Mouse (Mus musculus): ENCODE measurements around the gene Rab12. TPM values are rescaled to one million over a fixed set of nuclear protein-coding genes. Genes with fewer than 3 reads are reported as not detected.
A peak's percentile ranks its signal among the peaks of the same experiment; 100 is the strongest.

Gene Rab12
- polyA plus RNA-seq, 1 experiment from 2014 or later: 58.9 TPM

GRCm38 (mm10) chr17:66516953-66517352, 2.6 kb downstream of the Rab12 start:
- no peaks in the 10 kb centered on the region for H3K9me3 ChIP-seq
- no peak overlapping the region for H3K27ac ChIP-seq
- no peak overlapping the region for H3K9ac ChIP-seq
- H3K4me1 ChIP-seq: peaks cover 29% of the 10 kb centered on the region
- 78% methylated on average over 4 of the region's 4 CpGs for WGBS
- no peak overlapping the region for H3K4me3 ChIP-seq
- no peak for ATAC-seq (ENCODE audit: borderline replicate concordance, extremely low read depth, low FRiP score, low TSS enrichment)
- H3K27me3 ChIP-seq: no peaks in the 10 kb centered on the region
- H3K4me2 ChIP-seq: no peak overlapping the region
- no peaks in the 10 kb centered on the region; the same call in 1 of the 2 replicates for H3K36me3 ChIP-seq

DNA sequence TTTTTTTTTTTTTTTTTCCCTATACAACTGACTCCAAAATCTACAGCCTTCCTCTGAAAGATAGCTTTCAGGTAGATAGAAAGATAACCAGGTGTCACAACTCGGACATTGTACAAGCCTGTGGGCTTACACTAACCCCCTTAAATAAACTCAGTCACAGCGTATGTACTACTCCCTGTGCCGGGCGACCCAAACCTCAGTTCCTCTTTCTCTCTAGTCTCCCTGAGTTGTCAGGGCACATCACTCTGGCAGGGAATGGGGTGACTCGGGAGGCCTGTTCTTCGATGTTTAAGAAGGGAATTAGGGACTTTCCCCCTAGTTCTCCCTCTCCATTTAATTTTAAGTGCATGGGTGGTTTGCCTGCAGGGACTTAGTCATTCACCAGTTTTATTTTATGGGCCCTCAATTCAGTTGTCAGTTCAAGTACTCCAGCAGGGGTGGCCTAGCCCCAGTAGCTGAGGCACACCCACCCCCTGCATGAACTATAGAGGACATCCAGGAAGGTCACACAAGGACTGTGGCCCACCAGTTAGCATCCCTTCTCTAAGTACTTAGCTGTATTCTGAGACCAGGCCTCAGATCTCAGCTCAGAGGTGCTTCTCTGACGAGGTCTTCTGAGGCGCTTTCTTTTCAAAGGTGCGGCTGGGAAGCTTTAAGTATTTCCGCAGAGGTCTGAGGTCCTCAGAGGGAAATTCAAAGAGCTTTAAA, 5.1 kb downstream of the Rab12 start:
- WGBS: 89% methylated on average over 10 of the region's 10 CpGs

DNA sequence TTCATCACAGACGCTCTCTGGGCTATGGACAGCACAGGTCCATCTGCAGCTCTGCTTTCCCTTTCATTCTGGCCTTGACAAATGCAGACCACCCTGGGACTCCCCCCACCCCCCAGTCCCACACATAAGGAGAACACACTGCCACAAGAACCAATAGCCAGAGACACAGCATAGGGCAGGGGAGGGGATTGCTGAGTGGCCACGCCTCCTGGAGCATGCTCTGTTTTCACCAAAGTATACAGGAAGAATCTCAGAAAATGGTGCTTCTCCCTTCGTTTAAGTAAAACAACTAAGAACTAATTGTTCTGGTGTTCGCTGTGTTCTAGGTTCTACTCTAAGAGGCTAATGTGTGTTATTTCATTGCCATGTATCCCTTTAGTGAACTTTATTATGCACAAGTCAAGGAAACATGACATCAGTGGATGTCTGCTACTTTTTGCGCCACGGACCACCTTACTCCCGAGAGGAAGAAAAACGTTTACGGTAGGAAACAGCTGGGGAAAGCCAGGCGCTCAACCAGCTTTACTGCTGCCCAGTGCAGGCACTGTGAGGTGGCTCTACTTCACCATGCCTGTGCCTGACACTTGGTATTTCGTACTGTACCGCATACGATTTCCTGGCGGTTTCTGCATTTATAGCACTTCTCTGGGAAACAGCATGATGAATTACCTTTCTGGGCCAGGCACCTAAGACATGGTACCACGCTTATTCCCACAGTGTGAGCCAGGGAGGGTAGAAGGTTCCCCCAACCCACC, 7.2 kb downstream of the Rab12 start:
- Histone ChIP-seq H3K9ac (no peak overlapping the region), H3K36me3 (peaks cover 2% of the 10 kb centered on the region; the same call in 1 of the 2 replicates), H3K4me1 (peaks cover 28% of the 10 kb centered on the region), H3K4me2 (no peak overlapping the region; the same call in 1 of the 2 replicates), H3K4me3 (no peak overlapping the region), H3K27ac (no peak overlapping the region), H3K9me3 (no peaks in the 10 kb centered on the region), H3K27me3 (no peaks in the 10 kb centered on the region)
- 62% methylated on average over 15 of the region's 15 CpGs for WGBS
- ATAC-seq (ENCODE audit: borderline replicate concordance, extremely low read depth, low FRiP score, low TSS enrichment): no peak

More for the DNA sequence above, 5.1 kb downstream of the Rab12 start:
- Histone ChIP-seq H3K9me3 (no peaks in the 10 kb centered on the region), H3K4me1 (peaks cover 38% of the 10 kb centered on the region), H3K4me3 (no peak overlapping the region), H3K4me2 (no peak overlapping the region), H3K27me3 (no peaks in the 10 kb centered on the region), H3K9ac (no peak overlapping the region), H3K36me3 (no peaks in the 10 kb centered on the region; the same call in 1 of the 2 replicates), H3K27ac (no peak overlapping the region)
- ATAC-seq (ENCODE audit: borderline replicate concordance, extremely low read depth, low FRiP score, low TSS enrichment): no peak

GRCm38 (mm10) chr17:66510221-66510683, 9.3 kb downstream of the Rab12 start:
- no peaks in the 10 kb centered on the region for H3K9me3 ChIP-seq
- no peaks in the 10 kb centered on the region for H3K27me3 ChIP-seq
- no peak overlapping the region for H3K4me3 ChIP-seq
- 11% methylated on average over 10 of the region's 10 CpGs for WGBS
- peaks cover 20% of the 10 kb centered on the region for H3K4me1 ChIP-seq
- no peak overlapping the region for H3K4me2 ChIP-seq
- ATAC-seq (ENCODE audit: borderline replicate concordance, extremely low read depth, low FRiP score, low TSS enrichment): peak; percentile 74
- peak overlapping the region; percentile 64 for H3K27ac ChIP-seq
- H3K36me3 ChIP-seq: peaks cover 14% of the 10 kb centered on the region
- no peak overlapping the region for H3K9ac ChIP-seq

DNA sequence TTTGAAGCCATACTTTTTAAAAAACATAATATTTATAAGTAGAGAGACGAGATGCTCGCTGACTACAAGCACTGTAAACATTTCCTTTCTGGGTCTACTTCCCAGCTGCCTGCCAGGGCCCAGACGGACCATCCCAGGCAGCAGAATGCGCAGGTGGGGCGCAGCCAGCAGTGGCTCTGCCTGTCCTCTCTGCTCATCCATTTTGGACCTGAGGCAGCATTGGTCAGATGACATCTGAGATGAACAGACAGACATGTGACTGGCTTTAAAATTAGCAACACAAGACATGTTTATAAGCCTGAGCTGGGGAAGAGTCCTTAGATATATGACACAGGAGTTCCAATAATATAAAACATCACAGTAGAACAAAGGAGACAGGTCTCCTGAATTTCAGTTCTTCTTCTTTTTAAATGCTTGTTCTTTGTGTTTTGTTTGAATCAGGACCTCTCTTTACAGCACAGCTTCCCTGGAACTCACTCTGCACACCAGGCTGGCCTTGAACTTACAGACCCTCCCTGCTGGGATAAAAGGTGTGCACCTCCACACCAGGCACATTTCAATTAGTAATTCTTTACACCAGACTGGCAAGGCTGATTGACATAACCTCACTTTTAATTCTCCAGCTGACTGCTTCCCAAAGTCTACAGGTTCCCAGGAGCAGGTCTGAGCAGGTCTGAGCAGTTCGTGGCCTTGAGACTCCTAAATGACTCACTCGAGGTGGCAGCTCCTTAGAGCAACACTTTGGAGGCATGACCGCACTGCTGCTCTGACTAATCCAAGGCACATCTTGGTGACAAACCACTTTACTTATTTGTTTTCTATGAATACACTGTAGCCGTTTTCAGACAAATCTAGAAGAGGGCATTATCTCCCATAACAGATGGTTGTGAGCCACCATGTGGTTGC, 12.2 kb downstream of the Rab12 start:
- Histone ChIP-seq H3K4me3 (no peak overlapping the region), H3K36me3 (peaks cover 31% of the 10 kb centered on the region), H3K27ac (no peak overlapping the region), H3K9me3 (no peaks in the 10 kb centered on the region), H3K4me1 (peaks cover 16% of the 10 kb centered on the region), H3K27me3 (no peaks in the 10 kb centered on the region), H3K4me2 (no peak overlapping the region), H3K9ac (no peak overlapping the region)
- no peak for ATAC-seq (ENCODE audit: borderline replicate concordance, extremely low read depth, low FRiP score, low TSS enrichment)
- WGBS: 75% methylated on average over 9 of the region's 9 CpGs

DNA sequence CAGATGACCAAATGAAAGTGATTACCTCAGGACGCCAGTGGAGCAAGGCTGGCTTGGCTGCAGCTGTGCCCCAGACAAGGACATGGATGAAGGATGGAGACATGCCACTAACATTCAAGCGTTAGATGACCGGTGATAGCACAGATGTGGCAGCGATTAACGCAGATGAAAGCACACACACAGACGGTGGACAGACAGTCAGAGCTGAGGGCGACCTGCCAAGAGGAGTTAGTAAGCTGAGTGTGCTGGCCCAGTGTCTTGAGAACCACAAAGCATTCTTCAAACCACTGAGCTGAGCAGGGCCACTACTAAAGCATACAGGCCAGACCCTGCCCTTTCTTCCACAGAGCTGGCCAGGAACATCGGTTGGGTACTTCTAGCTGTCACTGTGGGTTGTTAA, 14.6 kb downstream of the Rab12 start:
- peaks cover 43% of the 10 kb centered on the region for H3K36me3 ChIP-seq
- peaks cover 2% of the 10 kb centered on the region for H3K4me1 ChIP-seq
- WGBS: 71% methylated on average over 8 of the region's 8 CpGs
- ATAC-seq (ENCODE audit: borderline replicate concordance, extremely low read depth, low FRiP score, low TSS enrichment): peak; percentile 23; the same call in 1 of the 2 replicates
- H3K4me3 ChIP-seq: no peak overlapping the region
- no peak overlapping the region for H3K27ac ChIP-seq
- no peak overlapping the region for H3K4me2 ChIP-seq
- no peaks in the 10 kb centered on the region for H3K27me3 ChIP-seq
- no peaks in the 10 kb centered on the region for H3K9me3 ChIP-seq
- no peak overlapping the region for H3K9ac ChIP-seq

GRCm38 (mm10) chr17:66504248-66504647, 15.3 kb downstream of the Rab12 start:
- no peak for ATAC-seq (ENCODE audit: borderline replicate concordance, extremely low read depth, low FRiP score, low TSS enrichment)
- Histone ChIP-seq H3K36me3 (peaks cover 50% of the 10 kb centered on the region), H3K27ac (no peak overlapping the region), H3K27me3 (no peaks in the 10 kb centered on the region), H3K4me2 (no peak overlapping the region), H3K4me1 (no peaks in the 10 kb centered on the region), H3K9me3 (no peaks in the 10 kb centered on the region), H3K9ac (no peak overlapping the region), H3K4me3 (no peak overlapping the region)
- WGBS: 85% methylated on average over 2 of the region's 2 CpGs

GRCm38 (mm10) chr17:66503466-66503865, 16.1 kb downstream of the Rab12 start:
- 80% methylated on average over 9 of the region's 9 CpGs for WGBS
- no peak for ATAC-seq (ENCODE audit: borderline replicate concordance, extremely low read depth, low FRiP score, low TSS enrichment)
- H3K36me3 ChIP-seq: peaks cover 55% of the 10 kb centered on the region
- H3K4me3 ChIP-seq: no peak overlapping the region
- H3K27me3 ChIP-seq: no peaks in the 10 kb centered on the region
- H3K4me1 ChIP-seq: no peaks in the 10 kb centered on the region
- H3K4me2 ChIP-seq: no peak overlapping the region
- H3K27ac ChIP-seq: no peak overlapping the region
- no peaks in the 10 kb centered on the region for H3K9me3 ChIP-seq
- H3K9ac ChIP-seq: no peak overlapping the region

DNA sequence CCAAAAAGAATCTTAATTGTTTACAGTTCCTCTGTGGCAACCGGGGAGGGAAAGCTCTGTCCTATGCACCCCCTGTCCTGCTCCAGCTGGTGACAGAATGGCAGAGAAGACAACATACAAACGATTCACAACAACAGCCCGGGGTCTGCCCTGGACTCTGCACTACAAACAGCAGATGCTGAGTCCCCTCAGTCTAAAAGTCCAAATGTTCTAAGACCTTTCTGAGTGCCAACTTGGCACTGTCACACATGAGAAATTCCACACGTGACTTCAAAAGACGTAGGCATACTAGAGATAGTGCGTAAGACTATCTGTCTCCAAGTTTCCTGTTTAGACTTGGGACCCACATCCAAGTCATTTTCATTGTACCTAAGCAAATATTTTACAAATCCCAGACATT, 16.7 kb downstream of the Rab12 start:
- Histone ChIP-seq H3K4me2 (no peak overlapping the region), H3K4me1 (no peaks in the 10 kb centered on the region), H3K27me3 (no peaks in the 10 kb centered on the region), H3K36me3 (peaks cover 56% of the 10 kb centered on the region), H3K27ac (no peak overlapping the region), H3K9ac (no peak overlapping the region), H3K9me3 (no peaks in the 10 kb centered on the region), H3K4me3 (no peak overlapping the region)
- WGBS: 65% methylated on average over 6 of the region's 6 CpGs
- no peak for ATAC-seq (ENCODE audit: borderline replicate concordance, extremely low read depth, low FRiP score, low TSS enrichment)

GRCm38 (mm10) chr17:66498598-66498997, 20.9 kb downstream of the Rab12 start:
- Histone ChIP-seq H3K27me3 (no peaks in the 10 kb centered on the region), H3K36me3 (peaks cover 74% of the 10 kb centered on the region), H3K4me2 (no peak overlapping the region), H3K4me1 (no peaks in the 10 kb centered on the region), H3K4me3 (no peak overlapping the region), H3K27ac (no peak overlapping the region), H3K9ac (no peak overlapping the region), H3K9me3 (no peaks in the 10 kb centered on the region)
- WGBS: 84% methylated on average over 14 of the region's 14 CpGs
- ATAC-seq (ENCODE audit: borderline replicate concordance, extremely low read depth, low FRiP score, low TSS enrichment): no peak

DNA sequence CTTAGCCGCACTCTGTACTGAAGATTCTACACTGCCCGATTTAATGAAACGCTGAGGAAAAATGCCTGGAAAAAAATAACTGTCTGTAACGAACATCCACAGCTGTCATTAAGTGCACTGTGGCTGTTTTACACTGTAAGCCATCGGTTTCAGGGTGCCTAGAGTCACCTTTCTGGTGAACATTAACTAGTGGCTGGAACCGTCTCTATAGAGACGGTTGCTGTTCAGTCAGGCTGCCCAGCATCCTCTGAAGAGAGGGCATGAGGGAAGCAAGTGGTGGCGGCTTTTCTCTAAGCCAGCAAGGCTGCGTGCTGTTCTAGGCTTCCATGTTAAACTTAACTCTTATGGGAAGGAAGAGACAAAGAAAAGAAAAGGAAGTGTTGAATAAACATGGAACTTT, 22.9 kb downstream of the Rab12 start:
- WGBS: 82% methylated on average over 9 of the region's 9 CpGs
- Histone ChIP-seq H3K27ac (no peak overlapping the region), H3K4me1 (no peaks in the 10 kb centered on the region), H3K9me3 (no peaks in the 10 kb centered on the region), H3K27me3 (no peaks in the 10 kb centered on the region), H3K36me3 (peaks cover 66% of the 10 kb centered on the region), H3K4me2 (no peak overlapping the region), H3K9ac (no peak overlapping the region), H3K4me3 (no peak overlapping the region)
- ATAC-seq (ENCODE audit: borderline replicate concordance, extremely low read depth, low FRiP score, low TSS enrichment): no peak

All from lung, embryonic 15.5 days (tissue).